Mouse (Mus musculus) frontal cortex, postnatal 14 days (tissue): ENCODE measurements around the gene Dnajc11.

Experiments used
- DNase-seq, 2 experiments: peaks; one replicate each; pipeline ENCODE4 v3.0.0; 2022; ENCODE audit warnings: low spot score in 2 of 2

Dnajc11 gene

GRCm38 (mm10) chr4:151985886-151986285 is 52.4 kb downstream of the Dnajc11 start:
- DNase-seq: no peak

- DNase-seq: no peak
Measured at GRCm38 (mm10) chr4:151986650-151987049, 53.2 kb downstream of the Dnajc11 start.

- DNase-seq: no peak
Measured at GRCm38 (mm10) chr4:151988014-151988341, 54.5 kb downstream of the Dnajc11 start.

GRCm38 (mm10) chr4:151988342-151989109 is 55.0 kb downstream of the Dnajc11 start, which contains the start of gene Thap3:
Thap3 (minus strand) TSS chr4:151988997.
- peak in 1 of 2 experiments; percentile 81 for DNase-seq

- no peak for DNase-seq
Measured at GRCm38 (mm10) chr4:151989110-151989488, 55.6 kb downstream of the Dnajc11 start.

- no peak for DNase-seq
Measured at GRCm38 (mm10) chr4:151992091-151992490, 58.6 kb downstream of the Dnajc11 start.

- DNase-seq: no peak
Measured at GRCm38 (mm10) chr4:151993035-151993434, 59.5 kb downstream of the Dnajc11 start.

- DNase-seq: no peak
Measured at GRCm38 (mm10) chr4:151994228-151995171, 61.0 kb downstream of the Dnajc11 start.

GRCm38 (mm10) chr4:151995371-151996172 is 62.1 kb downstream of the Dnajc11 start:
- DNase-seq: no peak

GRCm38 (mm10) chr4:151996173-151996950 is 62.9 kb downstream of the Dnajc11 start, which contains the start of gene Phf13:
Phf13 (minus strand) TSS chr4:151996258.
- peak; percentile 97 to 98 for DNase-seq

- no peak for DNase-seq
Measured at GRCm38 (mm10) chr4:151996951-151997222, 63.4 kb downstream of the Dnajc11 start.

GRCm38 (mm10) chr4:151997701-151998100 is 64.2 kb downstream of the Dnajc11 start:
- DNase-seq: no peak

GRCm38 (mm10) chr4:151999481-151999880 is 66.0 kb downstream of the Dnajc11 start:
- no peak for DNase-seq

- DNase-seq: no peak
Measured at GRCm38 (mm10) chr4:152000906-152001305, 67.4 kb downstream of the Dnajc11 start.

GRCm38 (mm10) chr4:152001335-152001734 is 67.8 kb downstream of the Dnajc11 start:
- DNase-seq: no peak

GRCm38 (mm10) chr4:152002063-152002462 is 68.6 kb downstream of the Dnajc11 start:
- no peak for DNase-seq

GRCm38 (mm10) chr4:152006137-152006536 is 72.6 kb downstream of the Dnajc11 start:
- DNase-seq: no peak

GRCm38 (mm10) chr4:152006812-152007211 is 73.3 kb downstream of the Dnajc11 start:
- peak in 1 of 2 experiments; percentile 18 for DNase-seq

- DNase-seq: peak in 1 of 2 experiments; percentile 19
Measured at GRCm38 (mm10) chr4:152007481-152008147, 74.1 kb downstream of the Dnajc11 start.

- no peak for DNase-seq
Measured at GRCm38 (mm10) chr4:152008148-152008500, 74.6 kb downstream of the Dnajc11 start.

- DNase-seq: peak; percentile 87 to 91
Measured at GRCm38 (mm10) chr4:152008622-152009075, 75.2 kb downstream of the Dnajc11 start, which contains the start of gene Klhl21. Klhl21 (plus strand) TSS chr4:152008803.
